Mouse (Mus musculus): ENCODE measurements around the gene Atp6v1g2. TPM values are rescaled to one million over a fixed set of nuclear protein-coding genes. Genes with fewer than 3 reads are reported as not detected.

Atp6v1g2 gene
- total and polyA plus RNA-seq, 2 experiments from 2014 or later = 117 to 210 TPM

- no peaks in the 10 kb centered on the region for H3K9me3 ChIP-seq (ENCODE audit: low read length)
- H3K27ac ChIP-seq (ENCODE audit: low read depth, low read length) = no peak within 1 kb of the TSS
- DNase-seq (ENCODE audit: low spot score) = peak; percentile 95
Observed at GRCm38 (mm10) chr17:35262664-35263522, 29.4 kb downstream of the Atp6v1g2 start, which contains the start of gene H2-D1. H2-D1 (plus strand) TSS chr17:35262730.

GRCm38 (mm10) chr17:35263523-35263883 lies 30.0 kb downstream of the Atp6v1g2 start:
- no peak for TF ChIP-seq CTCF (IDR thresholded peaks at IDR 0.05)

More at GRCm38 (mm10) chr17:35262664-35263522, 29.4 kb downstream of the Atp6v1g2 start, which contains the start of gene H2-D1:
- peak; percentile 92 for ATAC-seq (ENCODE audit: low FRiP score)
- no peaks in the 10 kb centered on the region for H3K36me3 ChIP-seq (ENCODE audit: insufficient read depth, low read length)
- under 1% methylated on average over 58 of the region's 73 CpGs for WGBS
- H3K27me3 ChIP-seq (ENCODE audit: insufficient read depth, low read length) = no peaks in the 10 kb centered on the region
- peak within 1 kb of the TSS; percentile 64 for H3K9ac ChIP-seq (replicated peaks; ENCODE audit: low read length, poor library complexity, severe bottlenecking)
- H3K4me1 ChIP-seq (ENCODE audit: insufficient read depth, low read length) = no peaks in the 10 kb centered on the region
- H3K4me2 ChIP-seq (ENCODE audit: low read depth, low read length, poor library complexity, severe bottlenecking) = peak within 1 kb of the TSS; percentile 80
- peak within 1 kb of the TSS; percentile 72 for H3K4me3 ChIP-seq (ENCODE audit: low read depth, low read length)
- TF ChIP-seq CTCF (IDR thresholded peaks at IDR 0.05) = no peak

GRCm38 (mm10) chr17:35267399-35268086 lies 34.1 kb downstream of the Atp6v1g2 start:
- Histone ChIP-seq H3K27ac (ENCODE audit: low read depth, low read length) (no peak overlapping the region), H3K9me3 (ENCODE audit: low read length) (no peaks in the 10 kb centered on the region), H3K4me1 (ENCODE audit: insufficient read depth, low read length) (no peaks in the 10 kb centered on the region), H3K9ac (replicated peaks; ENCODE audit: low read length, poor library complexity, severe bottlenecking) (no peak overlapping the region), H3K4me2 (ENCODE audit: low read depth, low read length, poor library complexity, severe bottlenecking) (no peak overlapping the region), H3K4me3 (ENCODE audit: low read depth, low read length) (no peak overlapping the region), H3K36me3 (ENCODE audit: insufficient read depth, low read length) (no peaks in the 10 kb centered on the region), H3K27me3 (ENCODE audit: insufficient read depth, low read length) (no peaks in the 10 kb centered on the region)
- DNase-seq (ENCODE audit: low spot score) (no peak), ATAC-seq (ENCODE audit: low FRiP score) (no peak)
- no peak for TF ChIP-seq CTCF (IDR thresholded peaks at IDR 0.05)
- 69% methylated on average over 1 of the region's 1 CpGs for WGBS

More at GRCm38 (mm10) chr17:35263523-35263883, 30.0 kb downstream of the Atp6v1g2 start:
- 1% methylated on average over 25 of the region's 31 CpGs for WGBS
- peak overlapping the region; percentile 72 for H3K4me3 ChIP-seq (ENCODE audit: low read depth, low read length)
- H3K9ac ChIP-seq (replicated peaks; ENCODE audit: low read length, poor library complexity, severe bottlenecking) = peak overlapping the region; percentile 64
- no peak; the same call in 1 of the 2 replicates for ATAC-seq (ENCODE audit: low FRiP score)
- no peak for DNase-seq (ENCODE audit: low spot score)
- no peaks in the 10 kb centered on the region for H3K4me1 ChIP-seq (ENCODE audit: insufficient read depth, low read length)
- H3K36me3 ChIP-seq (ENCODE audit: insufficient read depth, low read length) = no peaks in the 10 kb centered on the region
- H3K4me2 ChIP-seq (ENCODE audit: low read depth, low read length, poor library complexity, severe bottlenecking) = peak overlapping the region; percentile 80
- H3K9me3 ChIP-seq (ENCODE audit: low read length) = no peaks in the 10 kb centered on the region
- H3K27me3 ChIP-seq (ENCODE audit: insufficient read depth, low read length) = no peaks in the 10 kb centered on the region
- no peak overlapping the region for H3K27ac ChIP-seq (ENCODE audit: low read depth, low read length)

- TF ChIP-seq CTCF (IDR thresholded peaks at IDR 0.05) = no peak
- ATAC-seq (ENCODE audit: low FRiP score) = no peak
- DNase-seq (ENCODE audit: low spot score) = peak; percentile 65
- no peak overlapping the region for H3K9ac ChIP-seq (replicated peaks; ENCODE audit: low read length, poor library complexity, severe bottlenecking)
- no peaks in the 10 kb centered on the region for H3K36me3 ChIP-seq (ENCODE audit: insufficient read depth, low read length)
- H3K4me2 ChIP-seq (ENCODE audit: low read depth, low read length, poor library complexity, severe bottlenecking) = no peak overlapping the region
- no peaks in the 10 kb centered on the region for H3K27me3 ChIP-seq (ENCODE audit: insufficient read depth, low read length)
- H3K4me3 ChIP-seq (ENCODE audit: low read depth, low read length) = no peak overlapping the region
- WGBS = 20% methylated on average over 3 of the region's 3 CpGs
- no peaks in the 10 kb centered on the region; the same call in 1 of the 2 replicates for H3K9me3 ChIP-seq (ENCODE audit: low read length)
- H3K27ac ChIP-seq (ENCODE audit: low read depth, low read length) = no peak overlapping the region
- H3K4me1 ChIP-seq (ENCODE audit: insufficient read depth, low read length) = no peaks in the 10 kb centered on the region
Observed at GRCm38 (mm10) chr17:35269653-35270347, 36.3 kb downstream of the Atp6v1g2 start.

- no peak for TF ChIP-seq CTCF (IDR thresholded peaks at IDR 0.05)
- WGBS = 79% methylated on average over 3 of the region's 3 CpGs
- no peaks in the 10 kb centered on the region for H3K27me3 ChIP-seq (ENCODE audit: insufficient read depth, low read length)
- no peak overlapping the region for H3K4me3 ChIP-seq (ENCODE audit: low read depth, low read length)
- H3K27ac ChIP-seq (ENCODE audit: low read depth, low read length) = no peak overlapping the region
- no peaks in the 10 kb centered on the region; the same call in 1 of the 2 replicates for H3K9me3 ChIP-seq (ENCODE audit: low read length)
- no peak for ATAC-seq (ENCODE audit: low FRiP score)
- H3K9ac ChIP-seq (replicated peaks; ENCODE audit: low read length, poor library complexity, severe bottlenecking) = no peak overlapping the region
- no peaks in the 10 kb centered on the region for H3K4me1 ChIP-seq (ENCODE audit: insufficient read depth, low read length)
- H3K4me2 ChIP-seq (ENCODE audit: low read depth, low read length, poor library complexity, severe bottlenecking) = no peak overlapping the region
- DNase-seq (ENCODE audit: low spot score) = no peak
- H3K36me3 ChIP-seq (ENCODE audit: insufficient read depth, low read length) = no peaks in the 10 kb centered on the region
Observed at GRCm38 (mm10) chr17:35272249-35272648, 38.8 kb downstream of the Atp6v1g2 start.
